Mouse (Mus musculus) lung, embryonic 15.5 days (tissue): ENCODE results near the gene Smc3. TPM values are rescaled to one million over a fixed set of nuclear protein-coding genes. Genes with fewer than 3 reads are reported as not detected.

ENCODE experiments used
- ATAC-seq: fragments of 200-750 bp; cut with Nextera tagmentation; 2 replicates; pipeline ENCODE4 v1.8.0; 2017; ENCODE audit warnings: moderate number of reproducible peaks, borderline replicate concordance; ENCODE audit not compliant: low FRiP score, low TSS enrichment; ENCODE audit errors: extremely low read depth
- H3K27ac ChIP-seq: fragments of 300-500 bp; sonication (generic); 2 replicates; pipeline ENCODE4 v1.5.1; 2015; ENCODE audit warnings: moderate library complexity, mild to moderate bottlenecking, inconsistent platforms
- H3K27me3 ChIP-seq: fragments of 300-500 bp; sonication (generic); 2 replicates; pipeline ENCODE4 v1.6.1; 2015; ENCODE audit warnings: inconsistent platforms
- H3K36me3 ChIP-seq: fragments of 300-500 bp; sonication (generic); 2 replicates; pipeline ENCODE4 v1.6.1; 2015; ENCODE audit warnings: inconsistent platforms
- H3K4me1 ChIP-seq: fragments of 300-500 bp; sonication (generic); 2 replicates; pipeline ENCODE4 v1.6.1; 2015; ENCODE audit warnings: inconsistent platforms
- H3K4me2 ChIP-seq: fragments of 300-500 bp; sonication (generic); 2 replicates; pipeline ENCODE4 v1.6.1; 2015; ENCODE audit warnings: inconsistent platforms, mild to moderate bottlenecking, moderate library complexity
- H3K4me3 ChIP-seq: fragments of 300-500 bp; sonication (generic); 2 replicates; pipeline ENCODE4 v1.5.1; 2015; ENCODE audit warnings: mild to moderate bottlenecking, inconsistent platforms
- H3K9ac ChIP-seq: fragments of 300-500 bp; sonication (generic); 2 replicates; pipeline ENCODE4 v1.6.1; 2015; ENCODE audit warnings: inconsistent platforms
- H3K9me3 ChIP-seq: fragments of 300-500 bp; sonication (generic); 2 replicates; pipeline ENCODE4 v1.6.1; 2016; ENCODE audit warnings: inconsistent platforms
- WGBS: fragments of 180-500 bp; shearing (Covaris S2); methylation state at CpG from one replicate; pipeline ENCODE4 v1.1.7; 2015; 5-methylcytosine and 5-hydroxymethylcytosine counted together
- polyA plus RNA-seq: library from polyadenylated mRNA; unstranded; fragments of >200 nt; fragmentation: Nextera tagmentation; extraction: Ambion mirVana; gene quantifications from 2 replicates; pipeline ENCODE4 v1.2.1, GENCODE M21; 2015

The Smc3 gene
- polyA plus RNA-seq, 1 experiment from 2014 or later, result 72.2 TPM

DNA sequence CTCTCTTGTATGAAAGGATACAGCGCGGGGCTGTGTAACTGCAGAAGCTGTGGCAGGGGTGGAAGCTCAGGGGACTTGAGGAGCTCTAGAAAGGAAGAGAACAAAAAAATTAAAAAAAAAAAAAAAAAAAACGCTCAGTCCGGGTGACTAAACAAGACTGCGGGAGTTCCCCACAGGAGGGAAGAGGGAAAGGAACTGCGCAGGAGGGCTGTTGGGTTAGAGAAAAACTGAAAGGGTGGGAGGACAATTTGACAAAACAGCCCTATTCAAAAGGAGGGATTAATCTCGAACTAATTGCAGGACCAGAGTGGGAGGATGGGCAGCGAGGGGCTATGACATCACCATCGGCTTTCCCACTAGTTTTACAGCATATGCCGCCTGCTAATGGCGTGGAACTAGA is 32.3 kb upstream of the Smc3 start:
- H3K4me3 ChIP-seq, result no peak overlapping the region
- ATAC-seq, result no peak
- no peak overlapping the region for H3K9ac ChIP-seq
- H3K4me2 ChIP-seq, result no peak overlapping the region
- H3K36me3 ChIP-seq, result no peaks in the 10 kb centered on the region
- no peaks in the 10 kb centered on the region for H3K4me1 ChIP-seq
- no peaks in the 10 kb centered on the region for H3K27me3 ChIP-seq
- 46% methylated on average over 11 of the region's 11 CpGs for WGBS
- H3K27ac ChIP-seq, result no peak overlapping the region
- no peaks in the 10 kb centered on the region for H3K9me3 ChIP-seq

DNA sequence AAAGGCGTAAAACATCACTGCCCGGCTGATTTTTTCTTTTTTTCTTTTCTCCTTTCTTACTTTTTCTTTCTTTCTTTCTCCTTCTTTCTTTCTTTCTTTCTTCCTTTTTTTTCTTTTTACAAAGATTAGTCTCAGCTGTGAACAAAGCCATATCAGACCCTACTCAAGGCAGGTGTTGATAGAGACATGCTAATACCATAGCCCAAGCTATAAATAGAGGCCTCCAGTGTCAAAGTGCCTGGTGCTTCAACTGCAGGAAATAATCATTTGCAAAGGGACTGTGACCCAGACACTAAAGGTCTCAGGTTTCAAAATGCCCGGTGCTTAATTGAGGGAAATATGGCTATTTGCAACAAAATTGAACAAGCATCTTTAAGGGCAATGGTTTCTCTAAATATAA is 31.6 kb upstream of the Smc3 start:
- H3K9me3 ChIP-seq, result no peaks in the 10 kb centered on the region
- H3K4me2 ChIP-seq, result no peak overlapping the region
- no peak overlapping the region for H3K27ac ChIP-seq
- ATAC-seq, result no peak
- H3K9ac ChIP-seq, result no peak overlapping the region
- H3K4me3 ChIP-seq, result no peak overlapping the region
- no peaks in the 10 kb centered on the region for H3K27me3 ChIP-seq
- H3K4me1 ChIP-seq, result no peaks in the 10 kb centered on the region
- H3K36me3 ChIP-seq, result no peaks in the 10 kb centered on the region
- WGBS, result 78% methylated on average over 3 of the region's 3 CpGs

DNA sequence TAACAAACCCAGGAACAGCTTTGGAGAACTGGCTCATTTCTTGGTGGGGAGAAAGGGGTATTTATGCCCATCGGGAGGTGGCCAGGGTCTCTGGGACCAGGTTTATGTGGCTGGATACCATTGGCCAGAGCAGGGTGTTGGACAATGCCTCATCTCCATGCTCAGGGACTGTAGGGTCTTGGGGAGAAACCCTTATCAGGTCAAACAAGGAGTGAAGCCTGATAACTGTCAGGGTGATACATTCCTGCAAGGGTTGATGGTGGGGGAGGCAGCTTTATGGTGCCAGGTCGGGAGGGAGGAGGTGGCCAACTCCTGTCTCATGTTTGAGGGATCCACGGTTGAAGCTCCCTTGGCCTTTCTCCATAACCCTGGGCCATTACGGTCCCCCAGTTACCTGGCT is 29.1 kb upstream of the Smc3 start:
- Histone ChIP-seq H3K27me3 (no peaks in the 10 kb centered on the region), H3K4me3 (no peak overlapping the region), H3K4me1 (0 out of 2 replicates have a peak, but pooled peaks cover 2% of the 10 kb centered on the region), H3K4me2 (no peak overlapping the region), H3K27ac (no peak overlapping the region), H3K36me3 (no peaks in the 10 kb centered on the region), H3K9me3 (no peaks in the 10 kb centered on the region), H3K9ac (no peak overlapping the region)
- no peak; the same call in 1 of the 2 replicates for ATAC-seq
- WGBS, result 58% methylated on average over 4 of the region's 4 CpGs

DNA sequence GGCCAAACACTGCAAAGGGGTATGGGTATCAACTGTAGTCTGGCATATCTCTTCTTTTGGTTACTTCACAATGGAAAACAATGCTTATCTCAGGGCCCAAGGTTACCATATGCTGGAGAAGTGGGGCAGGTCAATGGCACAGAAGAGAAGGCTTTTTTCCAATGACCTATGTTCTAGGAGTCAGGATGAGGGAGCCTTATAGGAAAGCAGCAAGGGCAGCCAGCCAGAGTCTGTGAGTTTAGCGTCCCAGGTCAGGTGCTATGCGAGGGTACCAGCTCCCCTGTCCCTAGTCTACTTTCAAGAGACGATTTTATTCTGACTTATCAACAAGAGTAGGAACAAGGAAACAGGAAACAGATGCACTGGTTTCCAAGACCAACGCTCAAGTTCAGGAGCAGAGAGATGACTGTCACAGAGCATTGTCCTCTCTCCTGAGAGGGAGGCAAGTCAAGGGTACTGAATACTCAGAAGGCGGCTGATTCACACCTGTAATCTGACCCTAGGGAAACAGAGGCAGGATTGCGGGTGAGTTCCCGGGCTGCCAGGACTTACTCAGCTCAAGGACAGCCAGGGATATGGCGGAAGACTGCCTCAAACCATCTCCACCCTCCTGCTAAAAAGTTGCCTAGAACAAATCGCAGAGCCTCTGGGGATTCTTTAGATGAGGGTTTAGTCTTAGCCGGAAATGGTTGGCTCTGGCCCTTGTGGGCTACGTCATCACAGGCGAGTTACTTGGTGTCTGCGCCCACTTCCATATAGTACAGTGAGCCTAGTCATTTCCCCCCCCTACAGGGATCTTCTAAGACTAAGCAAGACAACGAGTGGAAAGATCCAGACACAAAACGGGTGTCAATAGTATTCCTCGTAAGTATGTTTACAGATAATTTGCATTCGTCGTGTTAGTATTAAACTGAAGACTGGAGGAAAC is 28.4 kb upstream of the Smc3 start:
- H3K27me3 ChIP-seq, result no peaks in the 10 kb centered on the region
- H3K9me3 ChIP-seq, result no peaks in the 10 kb centered on the region
- H3K27ac ChIP-seq, result no peak overlapping the region
- H3K4me2 ChIP-seq, result no peak overlapping the region
- H3K36me3 ChIP-seq, result no peaks in the 10 kb centered on the region
- no peak for ATAC-seq
- H3K4me1 ChIP-seq, result peaks cover 5% of the 10 kb centered on the region; the same call in 1 of the 2 replicates
- H3K4me3 ChIP-seq, result no peak overlapping the region
- H3K9ac ChIP-seq, result no peak overlapping the region
- WGBS, result 61% methylated on average over 18 of the region's 18 CpGs

DNA sequence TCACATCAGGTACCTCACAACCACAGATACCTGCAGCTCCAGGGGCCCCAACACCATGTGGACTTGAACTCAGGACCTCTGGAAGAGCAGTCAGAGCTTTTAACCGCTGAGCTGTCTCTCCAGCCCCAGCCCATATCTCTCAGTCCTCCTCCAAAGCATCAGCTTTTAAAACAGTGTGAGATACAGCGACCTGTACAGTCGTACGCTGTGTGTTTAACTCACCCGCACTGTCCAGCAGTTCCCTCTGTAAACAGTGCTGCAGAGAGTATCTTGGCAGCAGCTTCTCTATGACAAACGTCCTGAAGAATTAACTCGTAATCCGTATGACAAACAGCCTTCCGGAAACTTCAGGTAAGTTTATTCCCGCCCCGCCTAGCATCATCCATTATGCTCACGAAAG is 27.6 kb upstream of the Smc3 start:
- no peak for ATAC-seq
- Histone ChIP-seq H3K4me2 (no peak overlapping the region), H3K4me3 (no peak overlapping the region), H3K9ac (no peak overlapping the region), H3K36me3 (no peaks in the 10 kb centered on the region), H3K27ac (no peak overlapping the region), H3K4me1 (peaks cover 12% of the 10 kb centered on the region; the same call in 1 of the 2 replicates), H3K9me3 (no peaks in the 10 kb centered on the region), H3K27me3 (no peaks in the 10 kb centered on the region)
- 50% methylated on average over 12 of the region's 12 CpGs for WGBS

DNA sequence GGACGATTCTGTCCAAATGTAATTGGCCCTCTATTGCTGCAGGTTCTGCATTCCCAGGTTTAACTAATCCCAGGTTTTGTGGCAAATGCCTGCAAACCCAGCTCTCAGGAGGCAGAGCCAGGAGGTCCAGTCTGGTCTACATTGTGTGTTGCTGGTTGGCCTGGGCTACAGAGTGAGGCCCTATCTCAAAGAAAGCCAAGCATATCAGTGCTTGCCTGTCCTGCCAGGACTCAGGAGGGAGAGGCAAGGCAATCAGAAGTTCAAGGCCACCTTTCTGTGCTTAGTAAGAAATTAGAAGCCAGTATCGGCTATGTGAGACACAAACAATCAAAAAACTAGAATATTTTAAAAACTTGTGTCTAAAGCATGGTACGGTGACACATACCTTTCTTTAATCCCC is 27.0 kb upstream of the Smc3 start:
- H3K27ac ChIP-seq, result no peak overlapping the region
- H3K4me2 ChIP-seq, result no peak overlapping the region
- H3K9ac ChIP-seq, result no peak overlapping the region
- no peaks in the 10 kb centered on the region for H3K9me3 ChIP-seq
- H3K4me3 ChIP-seq, result no peak overlapping the region
- no peaks in the 10 kb centered on the region for H3K27me3 ChIP-seq
- H3K36me3 ChIP-seq, result no peaks in the 10 kb centered on the region
- ATAC-seq, result no peak
- peaks cover 12% of the 10 kb centered on the region; the same call in 1 of the 2 replicates for H3K4me1 ChIP-seq
- WGBS, result 89% methylated on average over 3 of the region's 3 CpGs

DNA sequence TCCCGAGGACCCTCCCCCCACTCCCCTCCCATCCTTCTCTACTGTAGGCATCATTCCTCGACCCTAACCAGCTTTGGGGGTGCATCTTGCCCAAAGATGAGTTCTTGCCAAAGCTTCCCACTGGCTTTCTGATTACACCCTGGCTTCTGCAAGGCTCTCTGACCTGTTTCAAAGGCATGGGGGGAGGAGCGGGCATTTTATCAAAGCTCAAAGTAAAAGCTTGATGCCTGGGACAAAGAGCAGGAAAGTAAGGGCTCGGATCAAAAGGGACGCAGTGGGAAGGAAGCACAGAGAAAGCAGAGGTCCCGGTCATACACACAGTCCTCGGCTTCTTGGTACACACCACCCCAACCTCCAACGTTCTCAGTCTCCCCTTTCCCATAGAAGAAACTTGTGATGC is 26.1 kb upstream of the Smc3 start:
- peaks cover 14% of the 10 kb centered on the region for H3K4me1 ChIP-seq
- H3K4me3 ChIP-seq, result no peak overlapping the region
- no peaks in the 10 kb centered on the region for H3K9me3 ChIP-seq
- no peaks in the 10 kb centered on the region for H3K36me3 ChIP-seq
- H3K9ac ChIP-seq, result no peak overlapping the region
- 69% methylated on average over 8 of the region's 8 CpGs for WGBS
- no peak overlapping the region for H3K27ac ChIP-seq
- H3K4me2 ChIP-seq, result no peak overlapping the region
- ATAC-seq, result no peak
- H3K27me3 ChIP-seq, result no peaks in the 10 kb centered on the region

DNA sequence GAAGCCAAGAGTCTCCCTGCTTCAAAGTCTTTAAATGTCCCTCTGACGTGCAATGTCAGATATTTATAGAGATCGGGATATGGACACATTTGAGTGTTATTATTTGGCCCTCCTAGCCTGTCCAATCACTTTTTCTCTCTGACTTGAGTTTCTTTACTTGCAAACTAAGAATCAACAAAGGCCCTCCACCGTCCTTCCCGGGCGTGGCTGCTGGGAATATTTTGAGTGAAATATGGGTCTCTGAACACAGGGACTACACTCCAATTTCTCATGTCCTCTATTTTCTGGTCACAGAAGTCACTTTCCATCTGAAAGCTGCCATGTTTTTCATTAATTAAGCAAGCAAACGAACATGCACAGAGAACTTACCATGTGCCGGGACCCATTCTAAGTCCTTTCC is 25.7 kb upstream of the Smc3 start:
- 84% methylated on average over 7 of the region's 7 CpGs for WGBS
- no peaks in the 10 kb centered on the region for H3K36me3 ChIP-seq
- peaks cover 14% of the 10 kb centered on the region for H3K4me1 ChIP-seq
- ATAC-seq, result no peak
- H3K9ac ChIP-seq, result no peak overlapping the region
- H3K9me3 ChIP-seq, result no peaks in the 10 kb centered on the region
- no peak overlapping the region for H3K4me3 ChIP-seq
- no peak overlapping the region for H3K27ac ChIP-seq
- H3K4me2 ChIP-seq, result no peak overlapping the region
- H3K27me3 ChIP-seq, result no peaks in the 10 kb centered on the region

DNA sequence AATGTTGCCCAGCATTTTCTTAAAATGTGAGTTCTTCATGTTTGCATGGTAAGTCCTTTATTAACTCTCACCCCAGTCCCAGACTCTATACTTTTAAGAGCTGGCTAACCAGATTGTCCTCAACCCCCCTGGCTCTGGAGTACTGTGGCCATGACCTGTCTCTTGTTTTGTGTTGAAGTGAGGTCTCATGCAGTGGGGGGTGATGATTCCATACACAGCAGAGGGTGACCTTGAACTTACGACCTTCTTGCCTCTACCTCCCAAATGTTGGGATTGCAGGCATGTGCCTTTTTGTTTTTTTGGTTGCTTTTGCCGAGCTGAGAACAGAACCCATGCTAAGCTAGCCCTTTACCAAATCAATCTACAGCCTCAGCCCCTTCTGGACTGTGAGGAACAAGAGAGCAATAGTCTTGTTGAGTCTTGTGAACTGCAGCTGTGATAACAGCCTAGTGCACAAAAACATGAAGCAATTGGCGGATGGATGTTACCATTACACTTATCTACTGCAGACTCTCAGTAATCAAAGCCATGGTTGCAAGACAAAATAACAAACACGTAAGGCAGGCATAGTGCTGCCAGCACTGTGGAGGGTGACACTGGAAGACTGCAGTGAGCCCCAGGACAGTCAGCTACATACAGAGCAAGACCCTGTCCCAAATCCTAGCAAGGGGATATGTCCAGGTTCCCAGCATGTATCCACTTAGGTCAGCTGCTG is 24.7 kb upstream of the Smc3 start:
- H3K4me3 ChIP-seq, result no peak overlapping the region
- WGBS, result 67% methylated on average over 4 of the region's 4 CpGs
- H3K27ac ChIP-seq, result no peak overlapping the region
- peaks cover 14% of the 10 kb centered on the region for H3K4me1 ChIP-seq
- no peak overlapping the region for H3K9ac ChIP-seq
- H3K27me3 ChIP-seq, result no peaks in the 10 kb centered on the region
- H3K9me3 ChIP-seq, result no peaks in the 10 kb centered on the region
- ATAC-seq, result no peak
- no peaks in the 10 kb centered on the region for H3K36me3 ChIP-seq
- 0 out of 2 replicates have a peak overlapping the region, but pooled peaks have one; percentile 2 for H3K4me2 ChIP-seq

DNA sequence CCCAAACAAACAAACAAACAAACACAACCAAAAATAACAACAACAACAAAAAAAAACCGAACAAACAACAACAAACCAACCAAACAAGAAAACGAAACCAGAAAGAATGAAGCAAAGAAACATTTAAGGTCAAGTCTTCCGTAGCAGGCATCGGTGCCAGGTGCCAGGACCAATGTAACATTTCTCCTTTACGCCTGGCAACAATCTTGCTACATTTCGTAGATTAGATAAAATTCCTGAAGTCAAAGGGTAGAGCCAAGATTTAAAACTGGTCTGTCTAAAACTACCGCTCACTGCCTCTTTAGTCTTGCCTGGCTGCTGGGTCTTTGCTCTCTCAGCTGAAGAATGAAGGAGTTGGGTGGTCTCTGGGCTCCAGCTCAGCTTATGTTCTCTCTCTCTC is 24.1 kb upstream of the Smc3 start:
- no peaks in the 10 kb centered on the region for H3K27me3 ChIP-seq
- 0 out of 2 replicates have a peak overlapping the region, but pooled peaks have one; percentile 2 for H3K4me2 ChIP-seq
- H3K27ac ChIP-seq, result 0 out of 2 replicates have a peak overlapping the region, but pooled peaks have one; percentile 8
- no peaks in the 10 kb centered on the region for H3K9me3 ChIP-seq
- no peak overlapping the region for H3K4me3 ChIP-seq
- no peak for ATAC-seq
- 28% methylated on average over 7 of the region's 7 CpGs for WGBS
- H3K4me1 ChIP-seq, result peaks cover 14% of the 10 kb centered on the region
- no peak overlapping the region for H3K9ac ChIP-seq
- H3K36me3 ChIP-seq, result no peaks in the 10 kb centered on the region

DNA sequence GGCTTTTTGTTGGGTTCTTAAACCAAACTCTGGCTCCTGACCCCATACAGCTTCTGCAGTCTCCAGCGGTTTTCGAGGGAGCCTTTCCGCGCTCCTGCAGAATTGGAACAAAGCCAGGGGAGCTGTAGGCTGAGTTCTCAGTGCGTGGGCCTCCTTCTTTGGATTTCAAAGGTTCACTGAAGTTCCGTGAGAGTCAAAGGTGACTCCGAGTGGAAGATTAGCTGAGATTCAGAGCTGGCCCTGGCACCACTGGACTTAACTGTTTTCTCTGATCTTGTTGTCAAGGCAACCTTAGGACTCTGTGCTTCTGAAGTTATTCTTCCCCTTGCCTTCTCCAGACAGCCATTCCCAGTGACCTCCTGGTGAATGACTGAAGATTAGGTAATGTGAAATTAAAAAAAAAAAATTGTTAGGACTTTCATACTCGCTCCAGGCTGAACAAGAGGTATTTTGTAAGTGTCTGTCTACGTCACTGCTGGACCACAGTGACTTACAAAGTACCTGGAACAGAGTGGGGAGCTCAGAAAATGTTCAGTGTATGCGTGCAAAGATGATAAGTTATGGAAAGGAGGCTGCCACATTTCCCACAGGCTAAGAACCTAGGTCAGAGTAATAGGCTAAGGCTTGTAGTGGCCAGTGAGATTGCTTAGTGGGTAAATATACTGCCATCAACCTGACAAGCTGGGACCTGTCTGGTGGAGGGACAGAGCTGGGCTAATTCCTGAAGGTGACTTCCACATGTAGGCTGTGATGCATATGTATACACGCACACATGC is 23.0 kb upstream of the Smc3 start:
- Histone ChIP-seq H3K4me3 (no peak overlapping the region), H3K27me3 (no peaks in the 10 kb centered on the region), H3K9ac (no peak overlapping the region), H3K9me3 (no peaks in the 10 kb centered on the region), H3K4me2 (no peak overlapping the region), H3K4me1 (peaks cover 14% of the 10 kb centered on the region), H3K36me3 (no peaks in the 10 kb centered on the region), H3K27ac (no peak overlapping the region)
- WGBS, result 35% methylated on average over 11 of the region's 11 CpGs
- ATAC-seq, result no peak
